Mouse (Mus musculus) mouse trophoblast stem cell (cell line): ENCODE results near the gene St6galnac3.

Experiments
- in situ Hi-C, 2 experiments: fragments of 300-500 bp; cut with MseI, MboI; formaldehyde crosslinking; loops; 2 replicates in 1 of 2; 3 replicates in 1 of 2; pipeline ENCODE4 v1.15.1; 2025

The St6galnac3 gene

GRCm38 (mm10) chr3:153516848-153517247 is 208.1 kb downstream of the St6galnac3 start:
- in situ Hi-C loops: no loop called here

- in situ Hi-C loops: no loop called here
Observed at GRCm38 (mm10) chr3:153513501-153514060, 211.4 kb downstream of the St6galnac3 start.

GRCm38 (mm10) chr3:153512545-153512944 is 212.4 kb downstream of the St6galnac3 start:
- in situ Hi-C loops: no loop called here

- in situ Hi-C loops: no loop called here
Observed at GRCm38 (mm10) chr3:153511151-153511580, 213.8 kb downstream of the St6galnac3 start.

GRCm38 (mm10) chr3:153510048-153510630 is 214.8 kb downstream of the St6galnac3 start:
- in situ Hi-C loops: no loop called here

- in situ Hi-C loops: no loop called here
Observed at GRCm38 (mm10) chr3:153509643-153510042, 215.3 kb downstream of the St6galnac3 start.

GRCm38 (mm10) chr3:153509029-153509428 is 215.9 kb downstream of the St6galnac3 start:
- in situ Hi-C loops: no loop called here

GRCm38 (mm10) chr3:153508592-153508991 is 216.4 kb downstream of the St6galnac3 start:
- in situ Hi-C loops: no loop called here

- in situ Hi-C loops: no loop called here
Observed at GRCm38 (mm10) chr3:153507599-153507998, 217.4 kb downstream of the St6galnac3 start.

GRCm38 (mm10) chr3:153502488-153502887 is 222.5 kb downstream of the St6galnac3 start:
- in situ Hi-C loops: no loop called here

GRCm38 (mm10) chr3:153501333-153501877 is 223.6 kb downstream of the St6galnac3 start:
- in situ Hi-C loops: no loop called here

- in situ Hi-C loops: no loop called here
Observed at GRCm38 (mm10) chr3:153492986-153493385, 232.0 kb downstream of the St6galnac3 start.

- in situ Hi-C loops: no loop called here
Observed at GRCm38 (mm10) chr3:153489718-153490117, 235.3 kb downstream of the St6galnac3 start.

- in situ Hi-C loops: no loop called here
Observed at GRCm38 (mm10) chr3:153488931-153489330, 236.0 kb downstream of the St6galnac3 start.

GRCm38 (mm10) chr3:153485176-153485575 is 239.8 kb downstream of the St6galnac3 start:
- in situ Hi-C loops: no loop called here

- in situ Hi-C loops: no loop called here
Observed at GRCm38 (mm10) chr3:153484701-153485100, 240.3 kb downstream of the St6galnac3 start.

- in situ Hi-C loops: no loop called here
Observed at GRCm38 (mm10) chr3:153483691-153484090, 241.3 kb downstream of the St6galnac3 start.

- in situ Hi-C loops: no loop called here
Observed at GRCm38 (mm10) chr3:153482098-153482497, 242.9 kb downstream of the St6galnac3 start.

GRCm38 (mm10) chr3:153481012-153481411 is 244.0 kb downstream of the St6galnac3 start:
- in situ Hi-C loops: no loop called here

GRCm38 (mm10) chr3:153480636-153481006 is 244.4 kb downstream of the St6galnac3 start:
- in situ Hi-C loops: no loop called here

GRCm38 (mm10) chr3:153480005-153480635 is 244.9 kb downstream of the St6galnac3 start:
- in situ Hi-C loops: no loop called here

GRCm38 (mm10) chr3:153475919-153476318 is 249.1 kb downstream of the St6galnac3 start:
- in situ Hi-C loops: no loop called here

GRCm38 (mm10) chr3:153475461-153475860 is 249.5 kb downstream of the St6galnac3 start:
- in situ Hi-C loops: no loop called here
